Mouse (Mus musculus) left cerebral cortex, adult 18-20 months (tissue): Measurements from ENCODE around the gene Qsox1. TPM values are rescaled to one million over a fixed set of nuclear protein-coding genes. Genes with fewer than 3 reads are reported as not detected.

Source experiments
- DNase-seq, 2 experiments: peaks; one replicate each; pipeline ENCODE4 v3.0.0; 2021 to 2022; ENCODE audit warnings: low spot score in 2 of 2, mixed read lengths in 1 of 2
- total RNA-seq, 2 experiments: library from RNA; stranded (reverse); gene quantifications; 2 replicates each; pipeline ENCODE4 v1.2.3; 2021

Qsox1 gene
- total RNA-seq, 2 experiments from 2014 or later, result 28.0 to 30.3 TPM

- DNase-seq, result no peak
These were observed 64.8 kb downstream of the Qsox1 start for GRCm38 (mm10) chr1:155747911-155748310.

- DNase-seq, result no peak
These were observed 65.7 kb downstream of the Qsox1 start for GRCm38 (mm10) chr1:155747011-155747410.

- no peak for DNase-seq
These were observed 70.0 kb downstream of the Qsox1 start for GRCm38 (mm10) chr1:155742411-155743363.

- DNase-seq, result no peak
These were observed 70.7 kb downstream of the Qsox1 start for GRCm38 (mm10) chr1:155741988-155742387.

- DNase-seq, result no peak
These were observed 71.2 kb downstream of the Qsox1 start for GRCm38 (mm10) chr1:155741378-155741945.

GRCm38 (mm10) chr1:155740622-155741377 lies 71.9 kb downstream of the Qsox1 start:
- DNase-seq, result no peak

GRCm38 (mm10) chr1:155737809-155738383 lies 74.8 kb downstream of the Qsox1 start:
- DNase-seq, result no peak

- no peak for DNase-seq
These were observed 75.5 kb downstream of the Qsox1 start for GRCm38 (mm10) chr1:155737017-155737808.

GRCm38 (mm10) chr1:155736096-155736825 lies 76.4 kb downstream of the Qsox1 start:
- DNase-seq, result no peak

GRCm38 (mm10) chr1:155731156-155731555 lies 81.5 kb downstream of the Qsox1 start:
- DNase-seq, result no peak

GRCm38 (mm10) chr1:155729113-155729795 lies 83.4 kb downstream of the Qsox1 start:
- DNase-seq, result no peak

- DNase-seq, result no peak
These were observed 84.9 kb downstream of the Qsox1 start for GRCm38 (mm10) chr1:155727830-155728229.

Other genes starting within 250 kb of the Qsox1 start
- gene Lhx4, start 61.2 kb downstream of the Qsox1 start, total RNA-seq, result not detected
- gene Cep350, start 160.4 kb upstream of the Qsox1 start, total RNA-seq, result 10 to 100 TPM; 47.9 to 53.9 TPM
- 10 to 100 TPM; 44.4 to 44.6 TPM for gene Tor1aip2, start 222.5 kb upstream of the Qsox1 start, total RNA-seq
- 10 to 100 TPM; 25.2 to 32.5 TPM for gene Tor1aip1, start 223.6 kb upstream of the Qsox1 start, total RNA-seq